Mouse (Mus musculus): Measurements from ENCODE around the gene Ndufc2. TPM values are rescaled to one million over a fixed set of nuclear protein-coding genes. Genes with fewer than 3 reads are reported as not detected.
A peak's percentile ranks its signal among the peaks of the same experiment; 100 is the strongest.
"Not testable (repeated sequence)": the region's sequence is repeated elsewhere in the genome, so short reads cannot be mapped to it uniquely, and the experiment has no call there.

The Ndufc2 gene
- total RNA-seq, 1 experiment from 2014 or later: 290 TPM

DNA sequence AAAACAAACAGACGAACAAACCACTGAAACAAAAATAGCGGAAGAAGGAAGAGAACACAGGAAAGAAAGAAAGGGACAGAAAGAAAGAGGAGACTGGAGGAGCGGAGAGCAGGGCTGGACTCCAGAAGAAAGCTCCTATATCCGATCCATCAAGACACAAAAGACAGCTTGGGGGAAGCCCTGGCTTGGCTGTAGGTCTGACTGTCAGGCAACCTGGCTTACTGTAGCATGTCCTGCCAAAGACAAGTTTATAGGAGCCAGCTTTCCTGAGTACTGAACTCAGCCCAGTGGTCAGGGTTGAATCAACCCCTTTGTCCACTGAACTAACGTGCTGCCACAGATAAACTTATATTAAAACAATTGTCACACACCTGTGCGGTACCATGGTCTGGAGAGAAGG, 27.5 kb downstream of the Ndufc2 start:
- no peak for DNase-seq

DNA sequence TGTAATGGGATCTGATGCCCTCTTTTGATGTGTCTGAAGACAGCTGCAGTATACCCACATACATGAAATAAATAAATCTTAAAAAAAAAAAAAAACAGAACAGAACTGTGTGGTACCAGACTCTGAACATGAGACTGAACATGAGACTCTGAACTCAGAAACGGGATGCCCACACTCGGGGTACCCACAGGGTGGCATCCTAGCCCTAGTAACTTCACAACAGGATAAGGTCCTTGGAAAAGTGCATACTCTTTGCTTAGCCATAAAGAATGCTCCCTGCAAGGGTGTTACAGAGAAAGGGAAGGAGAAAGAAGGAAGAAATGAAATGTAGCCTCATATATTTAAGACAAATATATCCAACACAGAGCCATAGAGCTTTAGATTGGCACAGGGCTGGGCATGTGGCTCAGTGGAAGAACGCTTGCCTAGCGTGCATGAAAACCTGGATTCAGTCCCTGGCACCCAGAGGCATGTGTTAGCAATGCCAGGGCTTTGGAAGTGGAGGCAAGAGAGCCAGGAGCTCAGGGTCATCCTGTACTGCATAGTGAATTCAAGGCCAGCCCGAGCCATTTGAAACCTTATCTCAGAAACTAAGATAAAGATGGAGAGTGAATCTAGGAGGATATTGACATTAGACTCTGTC, 28.1 kb downstream of the Ndufc2 start:
- DNase-seq: peak; percentile 59

DNA sequence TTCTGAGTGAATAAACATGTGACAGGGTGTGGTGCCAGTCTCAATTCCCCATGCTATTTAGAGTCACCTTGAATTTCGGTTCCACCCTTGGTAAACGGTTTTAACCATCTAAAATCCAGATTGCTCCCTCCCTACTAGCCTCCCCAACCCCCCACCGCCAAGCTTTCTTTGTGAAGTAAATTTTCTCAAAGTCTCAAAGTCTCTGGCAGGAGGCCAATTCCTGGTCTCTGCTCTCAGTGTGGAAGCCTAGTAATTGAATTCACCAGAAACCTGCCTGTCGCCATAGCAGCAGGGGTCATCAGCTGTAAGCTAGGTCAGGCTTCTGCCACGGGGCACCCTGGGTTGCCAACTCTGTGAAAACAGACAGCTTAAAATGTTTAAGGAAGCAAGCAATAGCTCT, 29.9 kb downstream of the Ndufc2 start:
- DNase-seq: no peak

DNA sequence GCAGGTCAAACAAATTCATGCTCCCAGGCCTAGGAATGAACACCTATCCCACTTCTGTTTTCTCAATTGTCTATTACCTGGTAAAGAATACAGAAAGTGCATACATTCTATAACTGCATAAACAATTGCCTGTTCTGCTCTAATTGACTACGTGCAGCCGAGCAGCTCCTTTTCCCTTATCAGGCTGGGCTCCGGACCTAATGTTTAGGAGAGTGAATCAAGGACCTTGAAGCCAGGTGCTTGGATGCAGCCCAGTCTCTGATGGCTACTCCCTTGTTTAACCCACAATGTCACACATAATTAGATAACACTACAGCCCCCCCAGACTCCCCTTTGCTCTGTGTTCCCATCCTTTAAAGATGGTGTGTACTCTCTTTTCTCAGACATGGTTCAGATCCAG, 33.7 kb downstream of the Ndufc2 start:
- not testable (repeated sequence) for DNase-seq

DNA sequence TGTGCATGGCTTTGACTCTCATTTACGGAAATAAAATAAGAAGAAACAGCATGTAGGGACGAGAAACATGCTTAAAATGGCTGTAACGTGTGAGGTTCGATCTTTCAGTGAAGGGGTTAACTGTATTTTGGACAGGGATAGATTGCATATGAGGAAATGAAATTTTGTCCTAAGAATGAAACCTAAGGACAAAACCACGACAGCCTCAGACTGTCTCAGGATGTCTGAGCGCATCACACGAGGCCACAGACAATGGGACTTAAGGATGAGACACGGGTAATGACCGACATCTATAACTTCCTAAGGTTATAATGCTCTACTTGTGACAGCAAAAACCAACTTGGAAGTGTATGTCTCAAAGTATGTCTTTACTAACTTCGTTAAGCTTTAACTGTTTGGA, 34.7 kb downstream of the Ndufc2 start:
- no peak for DNase-seq

DNA sequence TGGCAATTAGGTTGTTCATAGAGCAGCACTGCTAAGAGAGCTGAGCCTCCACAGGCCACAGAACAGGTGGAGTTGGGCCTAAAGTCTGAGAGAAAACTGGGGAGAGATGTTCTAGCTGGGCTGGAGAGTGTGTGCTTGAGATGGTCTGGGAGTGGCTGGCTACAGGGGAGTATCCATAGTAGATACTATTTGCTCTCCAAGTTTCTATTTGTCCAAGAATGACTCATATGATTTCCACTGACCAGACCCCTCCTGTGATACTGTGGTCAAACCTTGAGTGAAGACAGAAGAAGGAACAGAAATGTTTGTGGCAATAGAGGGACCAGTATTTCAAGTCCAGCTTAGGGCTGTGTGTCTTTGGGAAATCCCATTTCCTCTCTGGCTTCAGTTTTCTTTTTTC, 39.2 kb downstream of the Ndufc2 start:
- no peak for DNase-seq

DNA sequence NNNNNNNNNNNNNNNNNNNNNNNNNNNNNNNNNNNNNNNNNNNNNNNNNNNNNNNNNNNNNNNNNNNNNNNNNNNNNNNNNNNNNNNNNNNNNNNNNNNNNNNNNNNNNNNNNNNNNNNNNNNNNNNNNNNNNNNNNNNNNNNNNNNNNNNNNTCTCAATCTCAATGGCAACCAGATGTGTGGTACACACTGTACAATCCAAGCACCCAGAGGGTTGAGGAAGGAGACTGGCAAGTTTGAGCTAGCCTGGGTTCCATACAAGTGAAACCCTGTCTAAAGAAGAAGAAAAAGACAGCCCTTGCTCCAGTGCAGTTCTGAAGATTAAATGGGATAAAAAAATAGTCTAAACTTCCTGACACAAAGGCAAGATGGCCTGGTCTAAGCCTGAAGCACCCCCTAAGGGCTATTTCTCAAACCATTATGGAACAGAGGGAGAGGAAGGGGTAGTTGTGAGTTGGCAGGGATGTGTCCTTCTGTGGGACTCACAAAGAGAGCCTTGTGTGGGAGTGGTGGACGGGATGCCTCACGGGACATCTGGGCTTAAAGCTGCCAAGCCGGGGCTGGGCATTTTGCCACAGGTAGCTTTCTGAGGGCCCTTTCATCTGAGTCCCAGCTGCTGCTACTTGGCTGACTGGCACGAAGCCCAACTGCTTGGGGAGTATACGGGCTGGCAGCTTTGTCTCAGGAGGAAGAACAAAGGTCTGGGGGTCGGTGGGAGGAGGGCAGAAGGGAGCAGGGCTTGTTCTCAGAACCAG, 46.5 kb downstream of the Ndufc2 start:
- peak; percentile 90 for DNase-seq

DNA sequence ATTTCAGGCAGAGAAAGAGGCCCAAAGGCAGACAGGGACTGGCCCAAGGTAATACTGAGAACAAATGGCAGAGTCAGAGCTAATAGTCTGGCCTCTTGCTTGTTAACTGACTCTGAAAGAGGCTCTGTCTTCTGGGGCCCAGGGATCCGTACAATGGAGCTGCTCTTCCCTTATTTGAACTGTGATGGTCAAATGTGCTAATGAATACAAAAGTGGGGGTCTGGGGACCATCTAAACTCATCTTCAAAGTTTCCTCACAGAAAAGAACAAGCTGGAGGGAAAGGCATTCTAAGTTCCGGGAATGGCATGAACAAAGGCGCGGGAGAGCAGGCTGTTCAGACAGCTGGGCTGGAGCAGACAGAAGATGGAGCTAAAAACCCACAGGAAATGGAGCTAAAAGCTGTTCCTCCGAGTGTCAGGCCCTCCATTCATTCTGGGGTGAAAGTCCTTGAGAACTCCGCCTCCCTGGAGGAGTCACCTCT, 47.3 kb downstream of the Ndufc2 start:
- DNase-seq: no peak

DNA sequence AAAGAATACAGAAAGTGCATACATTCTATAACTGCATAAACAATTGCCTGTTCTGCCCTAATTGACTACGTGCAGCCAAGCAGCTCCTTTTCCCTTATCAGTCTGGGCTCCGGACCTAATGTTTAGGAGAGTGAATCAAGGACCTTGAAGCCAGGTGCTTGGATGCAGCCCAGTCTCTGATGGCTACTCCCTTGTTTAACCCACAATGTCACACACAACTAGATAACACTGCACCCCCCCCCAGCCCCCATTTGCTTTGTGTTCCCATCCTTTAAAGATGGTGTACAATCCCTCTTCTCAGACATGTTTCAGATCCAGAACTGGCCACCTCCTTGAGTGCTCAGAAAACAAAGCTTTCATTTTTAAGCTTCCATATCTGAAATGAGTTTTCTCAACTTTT, 51.2 kb downstream of the Ndufc2 start, which contains the start of gene Kctd14:
Gene Kctd14 (plus strand): TSS at position 301 of the 400 bp plus-strand sequence.
- not testable (repeated sequence) for DNase-seq

DNA sequence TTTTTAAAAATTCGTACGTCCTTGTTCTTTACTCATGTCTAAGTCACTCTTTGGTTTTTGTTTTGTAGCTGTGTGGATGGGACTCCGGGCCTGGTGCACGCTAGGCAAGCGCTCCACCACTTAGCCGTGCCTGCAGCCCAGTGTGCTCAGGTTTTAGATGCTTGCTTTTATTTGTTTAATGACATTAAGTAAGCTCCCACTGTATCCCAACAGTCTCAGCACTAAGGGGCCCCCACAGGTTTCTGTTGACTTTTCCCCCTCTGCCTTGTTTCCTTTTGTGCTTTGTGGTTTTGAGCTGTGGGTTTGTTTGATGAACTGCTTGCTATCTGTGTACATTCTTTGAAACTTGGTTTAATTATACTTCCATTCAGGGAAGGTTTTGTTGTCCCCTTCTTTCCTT, 52.4 kb downstream of the Ndufc2 start:
- DNase-seq: no peak

DNA sequence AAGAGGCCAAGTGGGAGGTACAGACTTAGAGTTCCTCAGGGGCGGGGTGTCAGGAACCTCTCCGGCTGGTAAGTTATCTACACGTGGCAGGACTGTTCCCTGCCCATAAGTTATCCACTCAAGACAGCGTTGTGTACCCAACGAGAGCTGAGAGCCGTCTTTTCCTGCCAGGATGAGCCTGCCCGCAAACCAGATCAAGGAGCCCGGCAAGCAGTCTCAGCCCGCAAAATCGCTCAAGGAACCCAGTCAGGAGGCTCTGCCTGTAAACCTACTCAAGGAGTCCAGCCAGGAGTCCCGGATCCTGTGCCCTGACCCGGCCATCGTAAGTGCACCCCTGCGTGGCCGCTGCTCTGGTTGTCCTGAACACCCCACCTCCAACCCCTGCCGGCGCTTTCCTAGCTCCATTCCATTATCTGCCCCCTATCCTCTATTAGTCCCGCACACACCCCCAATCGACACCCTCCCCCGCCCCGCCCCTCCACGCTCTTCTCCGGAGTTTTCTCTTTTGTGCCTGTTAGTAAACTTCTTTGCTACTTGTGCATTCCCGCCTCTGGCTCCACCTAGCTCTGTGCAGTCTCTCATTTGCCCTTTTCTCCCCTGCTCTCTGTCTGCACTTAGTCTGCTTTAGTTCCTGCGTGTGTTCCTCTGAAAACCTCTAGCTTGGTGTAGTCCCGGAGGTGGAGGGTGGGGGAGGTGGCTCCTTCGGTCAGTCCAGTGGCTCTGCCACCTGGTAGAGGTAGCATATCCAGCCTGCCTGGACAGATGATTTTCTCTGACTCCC, 53.5 kb downstream of the Ndufc2 start:
- DNase-seq: no peak

DNA sequence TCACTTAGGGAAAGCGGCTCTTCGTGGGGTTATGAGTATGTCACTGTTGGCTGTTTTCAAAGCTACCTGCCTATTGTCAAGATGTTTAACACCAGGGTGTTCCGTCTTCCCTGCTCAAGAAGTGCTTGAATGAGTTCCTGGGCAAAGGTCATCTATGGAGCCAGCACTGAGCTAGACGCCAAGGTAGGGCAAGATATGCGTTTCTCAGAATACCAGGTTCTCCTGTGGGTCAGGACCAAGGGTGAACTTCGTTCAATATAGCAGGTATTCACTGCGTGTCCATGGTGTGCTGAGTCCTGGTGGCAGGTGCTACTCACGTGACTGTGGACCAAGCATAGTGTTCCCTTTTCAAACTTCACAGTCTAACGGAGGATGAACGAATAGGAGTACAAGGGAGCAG, 55.0 kb downstream of the Ndufc2 start:
- no peak for DNase-seq

DNA sequence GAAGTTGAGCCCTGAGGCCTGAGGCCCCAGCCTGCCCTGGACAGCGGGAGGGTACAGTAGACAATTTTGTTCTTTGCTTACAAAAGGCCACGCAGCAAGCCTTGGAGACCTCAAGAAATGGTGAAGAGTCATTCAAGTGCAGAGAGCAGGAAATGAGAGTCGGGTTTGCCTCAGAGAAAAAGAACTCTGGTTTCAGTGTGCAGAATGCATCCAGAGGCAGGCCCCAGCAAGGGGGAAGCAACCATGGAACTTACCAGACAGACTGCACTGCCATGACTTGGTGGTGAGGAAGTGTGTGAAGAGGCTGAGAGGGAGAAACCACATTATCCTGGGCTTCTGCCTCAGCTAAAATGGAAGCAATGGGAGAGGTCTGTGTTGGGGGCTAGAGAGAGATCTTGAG, 55.8 kb downstream of the Ndufc2 start:
- DNase-seq: no peak

Other genes starting within 250 kb of the Ndufc2 start
- gene Usp35, start 68.0 kb upstream of the Ndufc2 start, total RNA-seq (2021): 6.2 and 9.4 TPM in 2 replicates
- gene Kctd21, start 67.7 kb upstream of the Ndufc2 start, total RNA-seq (2021): 9.0 and 9.1 TPM in 2 replicates
- 17.4 and 24.3 TPM in 2 replicates for gene Alg8, start 28.4 kb upstream of the Ndufc2 start, total RNA-seq (2021)
- gene Thrsp, start 17.7 kb downstream of the Ndufc2 start, total RNA-seq (2021): 584 and 613 TPM in 2 replicates
- 1.7 TPM in 2 replicates for gene Kctd14, start 51.3 kb downstream of the Ndufc2 start, total RNA-seq (2021)
- gene Ints4, start 81.0 kb downstream of the Ndufc2 start, total RNA-seq (2021): 64.7 and 65.3 TPM in 2 replicates
- gene Aamdc, start 179.5 kb downstream of the Ndufc2 start, total RNA-seq (2021): 32.2 and 36.8 TPM in 2 replicates
- gene Rsf1, start 179.9 kb downstream of the Ndufc2 start, total RNA-seq (2021): 30.6 and 32.0 TPM in 2 replicates